Mouse (Mus musculus) left cerebral cortex, postnatal 25 days (tissue): ENCODE data around the gene Sphk2. TPM values are rescaled to one million over a fixed set of nuclear protein-coding genes. Genes with fewer than 3 reads are reported as not detected.

Experiments
- DNase-seq, 2 experiments: peaks; one replicate each; pipeline ENCODE4 v3.0.0; 2022; ENCODE audit warnings: low spot score in 2 of 2, mixed read lengths in 1 of 2
- intact Hi-C: fragments of 180-260 bp; cut with DNase I; formaldehyde crosslinking; loops from one replicate; pipeline ENCODE4 v1.15.1; 2025
- total RNA-seq, 2 experiments: library from RNA; stranded (reverse); gene quantifications; 2 replicates each; pipeline ENCODE4 v1.2.3; 2021

Gene Sphk2
- total RNA-seq, 2 experiments from 2014 or later: 29.7 to 29.8 TPM

- intact Hi-C loops: no loop called here
- DNase-seq: no peak
These were observed 8.6 kb upstream of the Sphk2 start for GRCm38 (mm10) chr7:45726419-45726818.

- DNase-seq: no peak
- intact Hi-C loops: no loop called here
These were observed 7.9 kb upstream of the Sphk2 start, which contains the start of gene Spaca4 for GRCm38 (mm10) chr7:45725713-45726112. TSS of gene Spaca4 (minus strand) at chr7:45725813.

- DNase-seq: no peak
- intact Hi-C loops: no loop called here
These were observed 7.3 kb upstream of the Sphk2 start for GRCm38 (mm10) chr7:45725151-45725550.

- no peak for DNase-seq
- intact Hi-C loops: no loop called here
These were observed 6.0 kb upstream of the Sphk2 start for GRCm38 (mm10) chr7:45723781-45724180.

- intact Hi-C loops: no loop called here
These were observed 5.5 kb upstream of the Sphk2 start for GRCm38 (mm10) chr7:45723301-45723700.

GRCm38 (mm10) chr7:45722348-45722713 is 4.5 kb upstream of the Sphk2 start:
- intact Hi-C loops: no loop called here
- no peak for DNase-seq

More at GRCm38 (mm10) chr7:45723301-45723700, 5.5 kb upstream of the Sphk2 start:
- no peak for DNase-seq

GRCm38 (mm10) chr7:45721642-45722347 is 4.0 kb upstream of the Sphk2 start:
- no peak for DNase-seq
- intact Hi-C loops: no loop called here

- DNase-seq: no peak
- intact Hi-C loops: no loop called here
These were observed 3.4 kb upstream of the Sphk2 start for GRCm38 (mm10) chr7:45721234-45721571.

GRCm38 (mm10) chr7:45720413-45721233 is 2.8 kb upstream of the Sphk2 start, which contains the start of gene Fam83e:
TSS of gene Fam83e (plus strand) at chr7:45721212.
- DNase-seq: no peak
- intact Hi-C loops: no loop called here

- intact Hi-C loops: loop anchor here (5.0 kb wide), 1 partner anchor 82 kb away; no protein-coding TSS in a partner anchor
- DNase-seq: no peak
These were observed 2.1 kb upstream of the Sphk2 start for GRCm38 (mm10) chr7:45719738-45720412.

GRCm38 (mm10) chr7:45719180-45719579 is 1.4 kb upstream of the Sphk2 start:
- intact Hi-C loops: loop anchor here (5.0 kb wide), 1 partner anchor 83 kb away; no protein-coding TSS in a partner anchor
- no peak for DNase-seq

GRCm38 (mm10) chr7:45718331-45718730 is 529 bp upstream of the Sphk2 start:
- no peak for DNase-seq
- intact Hi-C loops: loop anchor here (5.0 kb wide), 1 partner anchor 84 kb away; no protein-coding TSS in a partner anchor

GRCm38 (mm10) chr7:45716952-45717917 is 567 bp downstream of the Sphk2 start:
- DNase-seq: no peak
- intact Hi-C loops: loop anchor here (5.0 kb wide), 1 partner anchor 85 kb away; no protein-coding TSS in a partner anchor

- no peak for DNase-seq
- intact Hi-C loops: loop anchor here (5.0 kb wide), 1 partner anchor 86 kb away; no protein-coding TSS in a partner anchor
These were observed 1.3 kb downstream of the Sphk2 start for GRCm38 (mm10) chr7:45716460-45716857.

- no peak for DNase-seq
- intact Hi-C loops: loop anchor here (5.0 kb wide), 1 partner anchor 86 kb away; no protein-coding TSS in a partner anchor
These were observed 1.9 kb downstream of the Sphk2 start for GRCm38 (mm10) chr7:45715741-45716459.

- peak; percentile 98 to 99 for DNase-seq
- intact Hi-C loops: loop anchor here (5.0 kb wide), 1 partner anchor 87 kb away; no protein-coding TSS in a partner anchor
These were observed 2.6 kb downstream of the Sphk2 start, which contains the start of gene Rpl18 for GRCm38 (mm10) chr7:45715090-45715708. TSS of gene Rpl18 (plus strand) at chr7:45715457.

GRCm38 (mm10) chr7:45714630-45715089 is 3.1 kb downstream of the Sphk2 start:
- intact Hi-C loops: loop anchor here (5.0 kb wide), 1 partner anchor 88 kb away; no protein-coding TSS in a partner anchor
- no peak for DNase-seq
